8 mouse cellular contexts compared by ENCODE assay signal in the genomic region with DNA sequence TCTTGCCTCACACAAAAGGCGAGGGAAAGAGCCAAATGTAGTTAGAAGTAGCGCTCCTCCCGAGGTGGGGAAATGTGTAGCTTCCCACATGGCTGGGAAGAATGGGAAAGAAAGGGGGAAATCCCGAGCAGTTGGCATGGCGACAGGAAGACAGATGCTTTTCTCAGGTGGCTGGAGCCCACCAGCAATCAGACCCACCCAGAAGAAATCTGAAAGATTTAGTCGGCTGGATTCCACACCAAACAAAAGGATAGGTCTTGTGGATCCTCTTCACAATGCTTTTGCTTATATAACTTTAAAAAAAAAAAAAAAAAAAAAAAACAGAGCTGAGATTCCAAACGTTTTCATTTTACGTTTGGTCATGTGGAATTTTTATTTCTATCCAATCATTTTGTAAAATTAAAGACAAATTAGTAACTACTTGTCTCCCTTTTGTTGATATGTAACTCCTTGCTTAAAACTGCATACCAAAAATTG. TPM values are rescaled to one million over a fixed set of nuclear protein-coding genes. Genes with fewer than 3 reads are reported as not detected.
DNase-seq lines count a peak whose midpoint lies in the region; ATAC-seq and TF ChIP-seq lines count a peak whose summit lies in the region.

No protein-coding gene starts in this region.

- no peak for ATAC-seq in lung, postnatal 0 days
- no peak for ATAC-seq in intestine, embryonic 16.5 days

- no peaks in the 10 kb centered on the region; the same call in 1 of the 2 replicates for H3K4me1 ChIP-seq in cerebellum, adult 2 months (ENCODE audit: control insufficient read depth, insufficient read depth, low read length)
- H3K4me1 ChIP-seq in lung, postnatal 0 days (ENCODE audit: insufficient read depth, low read depth, low read length), result peaks cover 14% of the 10 kb centered on the region
- peaks cover 28% of the 10 kb centered on the region for H3K4me1 ChIP-seq in intestine, embryonic 16.5 days (ENCODE audit: control insufficient read depth, insufficient read depth, low read length)
- H3K4me1 ChIP-seq in olfactory bulb, adult 2 months (ENCODE audit: control insufficient read depth, insufficient read depth, low read length), result peaks cover 25% of the 10 kb centered on the region

- no peak overlapping the region for H3K9ac ChIP-seq in lung, postnatal 0 days (replicated peaks; ENCODE audit: low read depth)
- no peak overlapping the region for H3K9ac ChIP-seq in intestine, embryonic 16.5 days (ENCODE audit: low read depth, low read length)

- TF ChIP-seq POLR2A in cerebellum, adult 2 months (IDR thresholded peaks at IDR 0.05; ENCODE audit: borderline replicate concordance, insufficient read depth, low read length), result no peak
- TF ChIP-seq POLR2A in olfactory bulb, adult 2 months (IDR thresholded peaks at IDR 0.05; ENCODE audit: insufficient read depth, low read depth, low read length), result no peak

- no peak for DNase-seq in cerebellum, adult 2 months
- no peak for DNase-seq in cerebellum, adult 9-10 months
- DNase-seq in lung, postnatal 0 days (ENCODE audit: low spot score), result no peak
- DNase-seq in lung, postnatal 25 days (ENCODE audit: low spot score), result no peak
- no peak for DNase-seq in gastrocnemius, postnatal 14 days
- no peak for DNase-seq in layer of hippocampus, postnatal 10 days (ENCODE audit: low spot score in 2 of 2)

- intact Hi-C loops in gastrocnemius, postnatal 14 days (cut with DNase I; ENCODE audit: low total_unique reads), result no loop called here

- no peaks in the 10 kb centered on the region for H3K9me3 ChIP-seq in lung, postnatal 0 days (ENCODE audit: low read length)
- no peaks in the 10 kb centered on the region for H3K9me3 ChIP-seq in intestine, embryonic 16.5 days (ENCODE audit: control insufficient read depth, low read length)

- TF ChIP-seq CTCF in cerebellum, adult 2 months (IDR thresholded peaks at IDR 0.05; ENCODE audit: borderline replicate concordance, insufficient read depth, low read depth, low read length), result no peak
- TF ChIP-seq CTCF in lung, postnatal 0 days (IDR thresholded peaks at IDR 0.05), result no peak
- TF ChIP-seq CTCF in olfactory bulb, adult 2 months (IDR thresholded peaks at IDR 0.05; ENCODE audit: insufficient read depth, low read depth, low read length), result no peak

- H3K4me2 ChIP-seq in lung, postnatal 0 days (replicated peaks; ENCODE audit: low read depth, low read length), result peak overlapping the region; percentile 41; the same call in 1 of the 2 replicates
- peak overlapping the region; percentile 39; the same call in 1 of the 2 replicates for H3K4me2 ChIP-seq in intestine, embryonic 16.5 days (ENCODE audit: low read depth, low read length)

- peak overlapping the region; percentile 48 for H3K4me3 ChIP-seq in cerebellum, adult 2 months (replicated peaks; ENCODE audit: insufficient read depth, low read depth, low read length)
- no peak overlapping the region for H3K4me3 ChIP-seq in lung, postnatal 0 days (ENCODE audit: low read depth, low read length)
- peak overlapping the region; percentile 17; the same call in 1 of the 2 replicates for H3K4me3 ChIP-seq in intestine, embryonic 16.5 days (ENCODE audit: low read length)
- H3K4me3 ChIP-seq in olfactory bulb, adult 2 months (ENCODE audit: insufficient read depth, low read depth, low read length), result peak overlapping the region; percentile 26; the same call in 1 of the 2 replicates

- no peak overlapping the region for H3K27ac ChIP-seq in cerebellum, adult 2 months (ENCODE audit: insufficient read depth, low read length)
- H3K27ac ChIP-seq in lung, postnatal 0 days (ENCODE audit: low read length), result 0 out of 2 replicates have a peak overlapping the region, but pooled peaks have one; percentile 82
- peak overlapping the region; percentile 81 for H3K27ac ChIP-seq in intestine, embryonic 16.5 days (ENCODE audit: low read length)
- peak overlapping the region; percentile 27 for H3K27ac ChIP-seq in olfactory bulb, adult 2 months (ENCODE audit: insufficient read depth, low read depth, low read length)

- H3K36me3 ChIP-seq in lung, postnatal 0 days (ENCODE audit: insufficient read depth, low read length), result no peaks in the 10 kb centered on the region
- no peaks in the 10 kb centered on the region for H3K36me3 ChIP-seq in intestine, embryonic 16.5 days (ENCODE audit: control insufficient read depth, insufficient read depth, low read length)

- 14% methylated on average over 8 of the region's 8 CpGs for WGBS in cerebellum, adult 2 months
- WGBS in lung, postnatal 0 days, result 12% methylated on average over 8 of the region's 8 CpGs
- 10% methylated on average over 8 of the region's 8 CpGs for WGBS in intestine, embryonic 16.5 days
- WGBS in olfactory bulb, adult 2 months, result 8% methylated on average over 8 of the region's 8 CpGs

- no peak for TF ChIP-seq EP300 in lung, postnatal 0 days (IDR thresholded peaks at IDR 0.05)

- no peaks in the 10 kb centered on the region for H3K27me3 ChIP-seq in cerebellum, adult 2 months (ENCODE audit: control insufficient read depth, insufficient read depth, low read length)
- no peaks in the 10 kb centered on the region for H3K27me3 ChIP-seq in lung, postnatal 0 days (replicated peaks; ENCODE audit: insufficient read depth, low read length)
- H3K27me3 ChIP-seq in intestine, embryonic 16.5 days (replicated peaks; ENCODE audit: control insufficient read depth, insufficient read depth, low read length), result no peaks in the 10 kb centered on the region

RNA-seq across cellular contexts. Expression of gene Gng2, which starts 10.0 kb away (rescaled TPM):
- 62.7 and 64.5 TPM in 2 replicates for polyA plus RNA-seq in cerebellum, adult 2 months (2012; rRNA removed)
- polyA plus RNA-seq in lung, postnatal 0 days (2015; fragmentation: Nextera tagmentation; extraction: Ambion mirVana), result 27.9 and 29.5 TPM in 2 replicates
- polyA plus RNA-seq in intestine, embryonic 16.5 days (2015; fragmentation: Nextera tagmentation; extraction: Ambion mirVana), result 40.5 and 49.1 TPM in 2 replicates
- not detected in 2 replicates for polyA plus RNA-seq in olfactory bulb, adult 2 months (2012; ENCODE audit: insufficient read depth, insufficient read length, low replicate concordance, missing spikeins)
- 10 to 100 TPM in 1 of 2 experiments, 1 to 10 TPM in 1; 9.7 to 14.2 TPM for total RNA-seq in gastrocnemius, postnatal 14 days (2021)
- total RNA-seq in layer of hippocampus, postnatal 10 days (2021), result 100 to 1,000 TPM; 491 to 562 TPM
